Mouse (Mus musculus) liver, embryonic 12.5 days (tissue): Measurements from ENCODE around the gene Otud7a. TPM values are rescaled to one million over a fixed set of nuclear protein-coding genes. Genes with fewer than 3 reads are reported as not detected.

ENCODE experiments used
- ATAC-seq: fragments of 200-750 bp; cut with Nextera tagmentation; 2 replicates; pipeline ENCODE4 v1.8.0; 2017; ENCODE audit warnings: moderate number of reproducible peaks, mild to moderate bottlenecking, moderate library complexity
- H3K27ac ChIP-seq: fragments of 300-500 bp; sonication (generic); 2 replicates; pipeline ENCODE4 v1.5.1; 2016; ENCODE audit warnings: mild to moderate bottlenecking
- H3K27me3 ChIP-seq: fragments of 300-500 bp; sonication (generic); replicated peaks from 2 replicates; pipeline ENCODE4 v1.6.1; 2016; ENCODE audit warnings: mild to moderate bottlenecking, moderate library complexity
- H3K36me3 ChIP-seq: fragments of 300-500 bp; sonication (generic); 2 replicates; pipeline ENCODE4 v1.6.1; 2016; ENCODE audit warnings: mild to moderate bottlenecking, moderate library complexity
- H3K4me1 ChIP-seq: fragments of 300-500 bp; sonication (generic); 2 replicates; pipeline ENCODE4 v1.6.1; 2016
- H3K4me2 ChIP-seq: fragments of 300-500 bp; sonication (generic); 2 replicates; pipeline ENCODE4 v1.6.1; 2016; ENCODE audit warnings: mild to moderate bottlenecking, moderate library complexity
- H3K4me3 ChIP-seq: fragments of 300-500 bp; sonication (generic); 2 replicates; pipeline ENCODE4 v1.5.1; 2016; ENCODE audit warnings: mild to moderate bottlenecking, moderate library complexity
- H3K9ac ChIP-seq: fragments of 300-500 bp; sonication (generic); 2 replicates; pipeline ENCODE4 v1.6.1; 2016; ENCODE audit warnings: mild to moderate bottlenecking, moderate library complexity
- H3K9me3 ChIP-seq: fragments of 300-500 bp; sonication (generic); replicated peaks from 2 replicates; pipeline ENCODE4 v1.6.1; 2016; ENCODE audit warnings: mild to moderate bottlenecking, moderate library complexity
- WGBS: fragments of 180-500 bp; shearing (Covaris S2); methylation state at CpG from one replicate; pipeline ENCODE4 v1.1.7; 2016; ENCODE audit not compliant: insufficient replicate concordance; 5-methylcytosine and 5-hydroxymethylcytosine counted together
- polyA plus RNA-seq: library from polyadenylated mRNA; unstranded; fragments of >200 nt; fragmentation: Nextera tagmentation; extraction: Ambion mirVana; gene quantifications from 2 replicates; pipeline ENCODE4 v1.2.1, GENCODE M21; 2016

The Otud7a gene
- polyA plus RNA-seq, 1 experiment from 2014 or later, result not detected

- Histone ChIP-seq H3K27me3 (peaks cover 94% of the 10 kb centered on the region), H3K27ac (no peak overlapping the region), H3K9ac (no peak overlapping the region), H3K4me3 (peak overlapping the region; percentile 41), H3K4me2 (peak overlapping the region; percentile 54), H3K36me3 (no peaks in the 10 kb centered on the region), H3K9me3 (no peaks in the 10 kb centered on the region), H3K4me1 (no peaks in the 10 kb centered on the region)
- WGBS, result 1% methylated on average over 80 of the region's 85 CpGs
- ATAC-seq, result no peak
Observed at GRCm38 (mm10) chr7:63757678-63758239, 313.2 kb downstream of the Otud7a start.

GRCm38 (mm10) chr7:63758240-63758826 lies 313.8 kb downstream of the Otud7a start:
- H3K27me3 ChIP-seq, result peaks cover 92% of the 10 kb centered on the region
- peak overlapping the region; percentile 41 for H3K4me3 ChIP-seq
- H3K9me3 ChIP-seq, result no peaks in the 10 kb centered on the region
- ATAC-seq, result no peak
- WGBS, result under 1% methylated on average over 97 of the region's 97 CpGs
- no peak overlapping the region for H3K27ac ChIP-seq
- H3K36me3 ChIP-seq, result no peaks in the 10 kb centered on the region
- H3K4me2 ChIP-seq, result peak overlapping the region; percentile 54
- no peaks in the 10 kb centered on the region for H3K4me1 ChIP-seq
- no peak overlapping the region for H3K9ac ChIP-seq

DNA sequence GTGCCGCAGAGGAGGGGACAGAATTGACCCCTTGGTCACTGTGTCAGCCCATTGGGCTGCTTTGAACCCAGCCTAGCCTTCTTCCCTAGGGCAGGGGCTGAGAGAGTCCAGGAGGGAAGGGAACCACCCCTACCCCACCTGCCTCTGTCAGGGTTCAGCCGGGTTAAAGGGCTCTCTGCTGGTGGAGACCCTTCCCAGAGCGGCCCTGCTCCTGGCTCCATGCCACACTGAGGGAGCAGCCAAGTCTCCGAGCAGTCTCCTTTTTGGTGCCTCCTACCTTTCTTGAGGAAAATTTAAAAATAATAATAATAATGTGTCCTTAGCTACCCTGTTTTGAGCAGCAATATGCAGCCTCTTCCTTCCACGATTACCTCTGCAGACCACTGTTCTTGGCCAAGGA lies 315.1 kb downstream of the Otud7a start:
- no peaks in the 10 kb centered on the region for H3K36me3 ChIP-seq
- H3K9ac ChIP-seq, result no peak overlapping the region
- 25% methylated on average over 5 of the region's 5 CpGs for WGBS
- peaks cover 83% of the 10 kb centered on the region for H3K27me3 ChIP-seq
- no peak for ATAC-seq
- no peak overlapping the region for H3K4me3 ChIP-seq
- H3K4me2 ChIP-seq, result no peak overlapping the region
- H3K4me1 ChIP-seq, result no peaks in the 10 kb centered on the region
- H3K27ac ChIP-seq, result no peak overlapping the region
- no peaks in the 10 kb centered on the region for H3K9me3 ChIP-seq

GRCm38 (mm10) chr7:63762529-63762928 lies 318.0 kb downstream of the Otud7a start:
- Histone ChIP-seq H3K9me3 (no peaks in the 10 kb centered on the region), H3K4me2 (no peak overlapping the region), H3K27ac (no peak overlapping the region), H3K27me3 (peaks cover 54% of the 10 kb centered on the region), H3K4me3 (no peak overlapping the region), H3K36me3 (no peaks in the 10 kb centered on the region), H3K9ac (no peak overlapping the region), H3K4me1 (no peaks in the 10 kb centered on the region)
- ATAC-seq, result no peak
- WGBS, result 51% methylated on average over 3 of the region's 3 CpGs

DNA sequence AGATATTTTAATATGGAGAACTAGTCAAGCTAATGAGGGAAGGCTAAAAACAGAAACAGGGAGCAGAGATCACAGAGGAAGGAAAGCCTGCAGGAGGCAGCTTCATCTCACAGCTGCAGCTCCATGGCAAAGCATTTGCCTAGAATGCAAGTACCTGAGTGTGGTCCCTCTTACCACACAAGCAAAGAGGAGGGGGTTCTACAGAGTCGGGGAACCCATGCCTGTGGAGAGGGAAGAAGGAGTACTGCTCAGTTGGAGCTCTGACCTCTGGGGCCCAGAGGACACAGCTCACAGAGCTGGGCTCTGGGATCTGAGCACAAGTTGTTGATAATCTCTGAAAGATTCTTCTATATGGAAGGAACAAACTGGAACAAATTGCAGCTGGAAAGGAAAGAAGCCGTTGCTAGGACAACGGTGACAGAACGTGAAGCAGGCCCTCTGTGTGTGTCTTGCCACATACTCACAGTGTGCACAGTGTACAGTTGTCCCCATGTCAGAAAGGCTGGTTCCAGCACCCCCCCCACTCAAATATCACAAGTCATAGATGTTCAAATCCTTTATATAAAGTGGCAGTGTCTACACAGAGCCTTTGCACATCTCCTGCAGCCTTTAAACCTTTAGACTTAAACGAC lies 324.0 kb downstream of the Otud7a start:
- no peak for ATAC-seq
- no peak overlapping the region for H3K9ac ChIP-seq
- WGBS, result 61% methylated on average over 5 of the region's 5 CpGs
- H3K4me2 ChIP-seq, result no peak overlapping the region
- H3K36me3 ChIP-seq, result no peaks in the 10 kb centered on the region
- no peak overlapping the region for H3K27ac ChIP-seq
- 0 out of 2 replicates have a peak, but pooled peaks cover 4% of the 10 kb centered on the region for H3K27me3 ChIP-seq
- H3K9me3 ChIP-seq, result no peaks in the 10 kb centered on the region
- no peaks in the 10 kb centered on the region for H3K4me1 ChIP-seq
- H3K4me3 ChIP-seq, result no peak overlapping the region

- Histone ChIP-seq H3K27me3 (no peaks in the 10 kb centered on the region), H3K9ac (no peak overlapping the region), H3K4me2 (no peak overlapping the region), H3K9me3 (no peaks in the 10 kb centered on the region), H3K4me1 (no peaks in the 10 kb centered on the region), H3K27ac (no peak overlapping the region), H3K4me3 (no peak overlapping the region), H3K36me3 (no peaks in the 10 kb centered on the region)
- WGBS, result 79% methylated on average over 1 of the region's 1 CpGs
- no peak for ATAC-seq
Observed at GRCm38 (mm10) chr7:63773268-63773667, 328.7 kb downstream of the Otud7a start.

DNA sequence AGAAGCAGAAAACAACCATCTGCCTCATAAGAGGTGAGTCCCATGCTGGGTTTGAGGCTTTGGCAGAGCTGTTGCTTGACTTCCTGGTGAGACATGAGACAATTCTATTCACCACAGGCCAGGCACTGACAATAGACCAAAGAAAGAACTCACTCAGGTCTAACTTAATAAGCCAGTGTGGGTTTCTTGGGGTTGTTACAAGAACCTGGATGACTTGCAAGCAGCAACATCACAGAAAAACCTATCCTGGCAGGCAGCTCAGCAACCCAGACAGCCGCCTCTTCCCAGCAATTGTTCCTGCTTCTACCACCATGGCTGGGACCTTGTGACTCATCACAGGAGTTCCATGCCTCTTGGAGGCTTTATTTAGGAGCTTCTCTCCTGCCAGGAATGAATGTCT lies 329.7 kb downstream of the Otud7a start:
- Histone ChIP-seq H3K4me2 (no peak overlapping the region), H3K36me3 (no peaks in the 10 kb centered on the region), H3K9ac (no peak overlapping the region), H3K9me3 (no peaks in the 10 kb centered on the region), H3K4me3 (no peak overlapping the region), H3K4me1 (no peaks in the 10 kb centered on the region), H3K27ac (no peak overlapping the region), H3K27me3 (no peaks in the 10 kb centered on the region)
- 36% methylated on average over 1 of the region's 1 CpGs for WGBS
- ATAC-seq, result no peak

DNA sequence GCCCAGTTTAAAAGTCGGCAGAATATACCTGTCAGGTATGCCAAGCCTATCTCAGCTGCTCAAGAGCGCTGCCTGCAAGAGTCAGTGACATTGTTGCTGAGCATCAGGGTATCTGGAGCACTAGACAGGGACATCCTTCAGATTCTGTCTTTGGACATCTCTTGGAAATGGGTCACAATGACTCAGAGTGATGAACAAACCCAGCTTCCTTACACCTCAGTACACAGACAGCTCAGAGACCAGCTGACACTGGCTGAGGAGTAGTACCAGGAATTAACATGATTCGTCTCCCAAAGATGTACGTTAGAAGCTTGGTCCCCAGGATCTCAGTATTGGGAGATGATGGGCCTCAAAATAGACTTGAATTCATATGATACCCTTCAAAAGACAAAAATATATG lies 332.8 kb downstream of the Otud7a start:
- H3K4me3 ChIP-seq, result no peak overlapping the region
- 67% methylated on average over 4 of the region's 4 CpGs for WGBS
- no peaks in the 10 kb centered on the region for H3K27me3 ChIP-seq
- no peak for ATAC-seq
- no peak overlapping the region for H3K27ac ChIP-seq
- no peak overlapping the region for H3K9ac ChIP-seq
- H3K9me3 ChIP-seq, result no peaks in the 10 kb centered on the region
- H3K4me2 ChIP-seq, result no peak overlapping the region
- H3K4me1 ChIP-seq, result no peaks in the 10 kb centered on the region
- H3K36me3 ChIP-seq, result no peaks in the 10 kb centered on the region

DNA sequence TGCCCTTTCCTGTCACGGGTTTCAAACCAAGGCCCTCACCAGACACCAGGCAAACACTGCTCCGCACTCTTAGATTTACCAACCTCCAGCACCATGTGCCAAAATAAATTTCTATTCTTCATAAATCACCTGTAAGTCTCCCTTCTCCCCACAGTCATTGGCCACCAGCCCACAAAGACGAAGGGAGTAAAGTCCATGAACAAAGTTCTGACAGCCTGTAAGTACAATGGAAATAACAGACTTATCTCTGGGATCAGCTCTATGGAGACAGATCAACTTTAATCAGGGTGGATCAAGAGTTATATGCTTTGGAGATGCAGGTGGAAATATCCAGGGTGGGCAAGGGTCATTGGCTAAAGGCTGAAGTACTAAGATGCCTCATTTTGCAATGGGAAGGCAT lies 336.3 kb downstream of the Otud7a start:
- Histone ChIP-seq H3K36me3 (no peaks in the 10 kb centered on the region), H3K9ac (no peak overlapping the region), H3K27ac (no peak overlapping the region), H3K9me3 (no peaks in the 10 kb centered on the region), H3K27me3 (no peaks in the 10 kb centered on the region), H3K4me2 (no peak overlapping the region), H3K4me3 (no peak overlapping the region), H3K4me1 (no peaks in the 10 kb centered on the region)
- 70% methylated on average over 3 of the region's 3 CpGs for WGBS
- ATAC-seq, result no peak

GRCm38 (mm10) chr7:63789743-63790142 lies 345.2 kb downstream of the Otud7a start:
- Histone ChIP-seq H3K27ac (no peak overlapping the region), H3K4me2 (no peak overlapping the region), H3K9me3 (no peaks in the 10 kb centered on the region), H3K27me3 (no peaks in the 10 kb centered on the region), H3K4me3 (no peak overlapping the region), H3K36me3 (no peaks in the 10 kb centered on the region), H3K9ac (no peak overlapping the region), H3K4me1 (no peaks in the 10 kb centered on the region)
- no peak for ATAC-seq
- WGBS, result 67% methylated on average over 5 of the region's 5 CpGs

DNA sequence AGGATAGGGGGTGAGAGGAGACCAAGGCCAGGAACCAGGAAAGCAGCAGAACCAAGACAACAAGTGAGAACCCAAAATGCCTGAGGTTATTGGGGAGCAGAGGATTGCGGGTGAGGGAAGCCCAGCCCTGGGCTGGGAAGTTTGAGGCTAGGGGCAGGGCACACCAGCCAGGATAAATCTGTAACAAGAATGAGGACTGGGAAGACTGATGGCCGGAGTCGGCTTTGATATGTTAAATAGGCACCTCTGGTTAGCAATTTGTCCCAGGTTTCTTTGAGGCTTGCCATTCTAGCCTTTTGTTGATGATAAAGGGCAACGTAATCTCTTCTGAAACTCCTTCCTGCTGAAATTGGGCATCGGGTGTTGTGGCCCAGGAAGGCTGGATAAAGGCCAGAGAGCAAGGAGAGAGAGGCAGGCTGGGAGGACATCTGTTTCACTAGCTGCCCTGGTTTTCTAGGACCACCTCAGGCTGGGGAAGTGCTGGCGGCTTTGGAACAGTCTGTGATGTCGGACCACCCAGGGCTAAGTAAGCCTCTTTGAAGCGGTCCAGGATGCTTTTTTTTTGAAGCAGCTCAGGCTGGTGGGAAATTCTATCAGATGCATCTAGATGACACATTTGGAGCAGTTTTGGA lies 351.6 kb downstream of the Otud7a start:
- Histone ChIP-seq H3K4me3 (no peak overlapping the region), H3K9ac (no peak overlapping the region), H3K4me1 (no peaks in the 10 kb centered on the region), H3K36me3 (no peaks in the 10 kb centered on the region), H3K9me3 (no peaks in the 10 kb centered on the region), H3K27ac (no peak overlapping the region), H3K27me3 (no peaks in the 10 kb centered on the region), H3K4me2 (no peak overlapping the region)
- ATAC-seq, result no peak
- WGBS, result 45% methylated on average over 8 of the region's 8 CpGs

GRCm38 (mm10) chr7:63798446-63798845 lies 353.9 kb downstream of the Otud7a start:
- no peak overlapping the region for H3K4me2 ChIP-seq
- H3K4me3 ChIP-seq, result no peak overlapping the region
- H3K27me3 ChIP-seq, result no peaks in the 10 kb centered on the region
- no peaks in the 10 kb centered on the region for H3K4me1 ChIP-seq
- WGBS, result 67% methylated on average over 3 of the region's 3 CpGs
- H3K36me3 ChIP-seq, result no peaks in the 10 kb centered on the region
- ATAC-seq, result no peak
- H3K9me3 ChIP-seq, result 0 out of 2 replicates have a peak, but pooled peaks cover 8% of the 10 kb centered on the region
- H3K9ac ChIP-seq, result no peak overlapping the region
- no peak overlapping the region for H3K27ac ChIP-seq
